Mouse (Mus musculus) ES-E14 (cell line): ENCODE results near the gene Il1rapl1.

Experiments used
- CHD2 ChIP-seq: IDR thresholded peaks from 2 replicates; pipeline ENCODE4 v1.6.1; 2014; ENCODE audit warnings: mild to moderate bottlenecking, low read depth, low read length, inconsistent platforms
- HCFC1 ChIP-seq: IDR thresholded peaks from 2 replicates; pipeline ENCODE4 v1.6.1; 2012; ENCODE audit warnings: low read length, inconsistent platforms, borderline replicate concordance; ENCODE audit not compliant: insufficient read depth
- MAFK ChIP-seq: IDR thresholded peaks from 2 replicates; pipeline ENCODE4 v1.6.1; 2014; ENCODE audit warnings: mild to moderate bottlenecking, low read depth, low read length, inconsistent platforms; ENCODE audit not compliant: insufficient read depth
- ZC3H11A ChIP-seq: IDR thresholded peaks from 2 replicates; pipeline ENCODE4 v1.6.1; 2012; ENCODE audit warnings: low read depth, mild to moderate bottlenecking, inconsistent platforms, low read length, borderline replicate concordance
- ZNF384 ChIP-seq: IDR thresholded peaks from 2 replicates; pipeline ENCODE4 v1.6.1; 2012; ENCODE audit warnings: low read depth, low read length, inconsistent platforms

DNA sequence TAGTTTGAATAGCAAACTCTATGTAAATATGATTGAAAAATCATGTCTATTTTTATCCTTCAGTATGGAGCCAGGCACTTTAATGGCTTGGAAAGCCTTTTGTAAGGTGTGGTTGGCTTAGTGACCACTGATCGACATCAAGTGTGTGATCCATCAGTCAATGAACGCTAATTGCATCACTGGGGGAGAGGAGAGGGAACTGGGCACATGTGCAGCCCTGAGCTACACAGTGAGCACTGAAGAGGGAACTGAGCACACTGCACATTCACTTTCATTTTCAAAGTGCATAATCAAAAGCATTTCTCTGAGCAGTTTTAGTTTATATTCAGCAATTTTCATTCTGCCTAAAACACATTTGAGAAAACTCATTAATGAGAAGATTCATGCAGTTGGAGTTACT lies 1164.5 kb downstream of the Il1rapl1 start:
- TF ChIP-seq CHD2 (no peak), ZNF384 (no peak), HCFC1 (no peak), ZC3H11A (no peak), MAFK (no peak)
